Mouse (Mus musculus) heart, embryonic 10.5 days (tissue): ENCODE results near the gene Anks1. TPM values are rescaled to one million over a fixed set of nuclear protein-coding genes. Genes with fewer than 3 reads are reported as not detected.

Source experiments
- DNase-seq: peaks from one replicate; pipeline ENCODE4 v3.0.0-alpha.2; 2017; ENCODE audit warnings: low spot score
- H3K27ac ChIP-seq: fragments of 300-500 bp; sonication (generic); 2 replicates; pipeline ENCODE4 v1.5.1; 2016; ENCODE audit warnings: mild to moderate bottlenecking
- H3K27me3 ChIP-seq: fragments of 300-500 bp; sonication (generic); 2 replicates; pipeline ENCODE4 v1.6.1; 2016; ENCODE audit warnings: mild to moderate bottlenecking; ENCODE audit not compliant: poor library complexity, insufficient read depth, severe bottlenecking
- H3K36me3 ChIP-seq: fragments of 300-500 bp; sonication (generic); 2 replicates; pipeline ENCODE4 v1.6.1; 2016; ENCODE audit warnings: mild to moderate bottlenecking, moderate library complexity
- H3K4me1 ChIP-seq: fragments of 300-500 bp; sonication (generic); 2 replicates; pipeline ENCODE4 v1.6.1; 2016; ENCODE audit warnings: mild to moderate bottlenecking
- H3K4me3 ChIP-seq: fragments of 300-500 bp; sonication (generic); 2 replicates; pipeline ENCODE4 v1.5.1; 2016; ENCODE audit warnings: mild to moderate bottlenecking, moderate library complexity
- H3K9me3 ChIP-seq: fragments of 300-500 bp; sonication (generic); 2 replicates; pipeline ENCODE4 v1.6.1; 2016; ENCODE audit warnings: mild to moderate bottlenecking, moderate library complexity
- WGBS: fragments of 180-500 bp; shearing (Covaris S2); methylation state at CpG from one replicate; pipeline ENCODE4 v1.1.7; 2016; 5-methylcytosine and 5-hydroxymethylcytosine counted together
- polyA plus RNA-seq: library from polyadenylated mRNA; unstranded; fragments of >200 nt; fragmentation: Nextera tagmentation; extraction: Ambion mirVana; gene quantifications from 2 replicates; pipeline ENCODE4 v1.2.1, GENCODE M21; 2016

Anks1 gene
- polyA plus RNA-seq, 1 experiment from 2014 or later: 10.4 TPM

DNA sequence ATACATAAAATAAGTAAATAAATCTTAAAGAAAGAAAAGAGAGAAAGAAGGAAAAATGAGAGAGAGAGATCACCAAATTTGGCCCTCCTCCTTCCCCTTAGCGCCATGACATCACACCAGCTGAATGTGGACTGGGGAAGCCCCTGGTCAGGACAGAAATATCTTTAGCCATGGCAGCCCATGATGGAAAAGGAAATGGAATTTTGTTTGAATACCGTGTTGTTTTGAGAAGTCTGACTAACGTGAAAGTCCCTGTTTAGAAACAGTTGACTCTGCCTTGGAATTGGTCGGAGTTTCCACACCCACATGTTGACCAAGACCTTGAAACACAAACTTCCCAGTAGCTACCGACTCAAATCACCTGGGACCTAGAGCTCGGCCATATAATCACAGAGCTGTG lies 195.3 kb downstream of the Anks1 start:
- WGBS: 79% methylated on average over 6 of the region's 6 CpGs
- H3K27ac ChIP-seq: no peak overlapping the region
- no peak for DNase-seq
- no peaks in the 10 kb centered on the region for H3K27me3 ChIP-seq
- no peaks in the 10 kb centered on the region for H3K36me3 ChIP-seq
- H3K4me3 ChIP-seq: no peak overlapping the region
- peaks cover 17% of the 10 kb centered on the region for H3K4me1 ChIP-seq
- H3K9me3 ChIP-seq: no peaks in the 10 kb centered on the region

DNA sequence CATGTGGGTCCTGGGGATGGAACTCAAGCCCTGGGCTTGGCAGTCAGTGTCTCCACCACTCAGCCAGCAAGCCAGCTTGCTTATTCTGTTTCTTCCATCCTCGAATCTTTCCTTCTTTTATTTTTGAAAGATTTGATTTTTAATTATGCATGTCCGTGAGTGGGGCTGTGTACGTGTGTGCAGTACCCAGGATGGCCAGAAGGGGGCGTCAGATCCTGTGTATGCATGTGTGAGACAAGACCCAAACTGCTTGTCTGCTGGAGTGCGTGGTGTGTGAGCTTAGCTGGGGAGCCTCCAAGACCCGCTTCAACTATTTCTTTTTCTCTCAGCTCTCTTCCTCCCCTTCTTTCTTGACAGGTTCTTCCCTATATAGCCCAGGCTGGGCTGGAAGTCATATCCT lies 197.2 kb downstream of the Anks1 start:
- no peak for DNase-seq
- Histone ChIP-seq H3K4me1 (peaks cover 22% of the 10 kb centered on the region), H3K27me3 (no peaks in the 10 kb centered on the region), H3K27ac (no peak overlapping the region), H3K9me3 (no peaks in the 10 kb centered on the region), H3K4me3 (no peak overlapping the region), H3K36me3 (no peaks in the 10 kb centered on the region)
- 78% methylated on average over 6 of the region's 6 CpGs for WGBS

DNA sequence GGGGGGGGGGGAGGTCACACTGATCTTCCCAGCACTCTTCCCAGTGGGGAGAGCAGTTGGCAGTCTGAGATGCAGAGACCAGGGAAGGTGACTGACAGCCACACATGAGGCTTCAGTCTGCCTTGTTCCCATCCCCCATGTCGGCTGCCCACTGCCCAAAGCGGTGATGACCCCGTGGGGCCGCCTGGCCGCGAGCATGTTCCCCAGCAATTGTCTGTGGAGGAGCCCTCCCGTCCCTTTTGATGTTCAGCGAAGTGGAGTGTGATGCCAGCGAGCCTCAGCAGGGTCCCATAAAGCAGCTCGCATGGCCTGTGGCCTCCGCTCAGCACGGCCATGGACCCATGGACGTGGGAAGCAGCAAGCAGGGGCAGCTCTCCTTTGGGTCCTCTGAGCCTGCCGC lies 198.2 kb downstream of the Anks1 start:
- 21% methylated on average over 14 of the region's 14 CpGs for WGBS
- DNase-seq: no peak
- 0 out of 2 replicates have a peak overlapping the region, but pooled peaks have one; percentile 9 for H3K4me3 ChIP-seq
- peaks cover 22% of the 10 kb centered on the region for H3K4me1 ChIP-seq
- no peaks in the 10 kb centered on the region for H3K36me3 ChIP-seq
- peak overlapping the region; percentile 69 for H3K27ac ChIP-seq
- H3K9me3 ChIP-seq: no peaks in the 10 kb centered on the region
- H3K27me3 ChIP-seq: no peaks in the 10 kb centered on the region

DNA sequence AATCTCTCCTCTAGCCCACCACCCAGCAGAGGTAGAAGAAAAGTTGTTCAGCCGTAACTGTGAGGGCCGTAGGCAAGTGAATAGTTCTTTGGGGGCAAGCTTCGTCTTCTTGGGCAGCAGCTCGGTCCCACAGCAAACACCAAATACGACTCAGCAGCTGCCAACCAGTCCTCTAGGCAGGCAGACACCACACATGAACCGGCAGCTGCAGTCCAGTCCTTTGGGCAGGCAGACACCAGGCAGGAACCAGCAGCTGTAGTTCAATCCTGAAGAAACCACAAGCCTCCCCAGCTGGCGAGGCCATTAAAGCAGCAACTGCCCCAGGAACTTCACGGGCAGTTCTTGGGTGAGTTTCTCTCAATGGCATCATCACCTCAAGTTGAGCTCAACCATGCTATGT lies 203.2 kb downstream of the Anks1 start:
- 86% methylated on average over 8 of the region's 8 CpGs for WGBS
- H3K4me1 ChIP-seq: peaks cover 16% of the 10 kb centered on the region
- no peak for DNase-seq

More for the DNA sequence above, 203.2 kb downstream of the Anks1 start:
- Histone ChIP-seq H3K4me3 (no peak overlapping the region), H3K36me3 (no peaks in the 10 kb centered on the region), H3K27ac (no peak overlapping the region), H3K9me3 (no peaks in the 10 kb centered on the region), H3K27me3 (no peaks in the 10 kb centered on the region)

Other genes with a start within 250 kb of the Anks1 start
- 0.11 and 0.33 TPM in 2 replicates for gene Spdef, start 180.4 kb upstream of the Anks1 start, polyA plus RNA-seq
- gene D17Wsu92e, start 88.7 kb upstream of the Anks1 start, polyA plus RNA-seq: 11.9 and 17.2 TPM in 2 replicates
- 266 and 331 TPM in 2 replicates for gene Snrpc, start 71.2 kb upstream of the Anks1 start, polyA plus RNA-seq
- gene Uhrf1bp1, start 52.9 kb upstream of the Anks1 start, polyA plus RNA-seq: 5.0 and 6.2 TPM in 2 replicates
- gene Taf11, start 538 bp downstream of the Anks1 start, polyA plus RNA-seq: 52.5 and 64.0 TPM in 2 replicates
- 0.59 and 0.67 TPM in 2 replicates for gene Tcp11, start 171.3 kb downstream of the Anks1 start, polyA plus RNA-seq
- 2.1 and 5.5 TPM in 2 replicates for gene Scube3, start 232.8 kb downstream of the Anks1 start, polyA plus RNA-seq